Mouse (Mus musculus) myocyte (in vitro differentiated cells): ENCODE results near the gene Prr14.

Experiments
- MYOD1 ChIP-seq, 3 experiments: IDR thresholded peaks; one replicate each; pipeline ENCODE4 v1.6.1; 2011; ENCODE audit warnings: control low read depth in 2 of 3, low read depth in 2 of 3, mild to moderate bottlenecking in 2 of 3, moderate library complexity in 1 of 3; ENCODE audit not compliant: insufficient read length in 2 of 3, control insufficient read depth in 1 of 3
- POLR2A ChIP-seq: IDR thresholded peaks from one replicate; pipeline ENCODE4 v1.6.1; 2011; ENCODE audit warnings: low read depth, mild to moderate bottlenecking, control low read depth, moderate library complexity; ENCODE audit not compliant: insufficient read length
- USF1 ChIP-seq: IDR thresholded peaks from one replicate; pipeline ENCODE4 v1.6.1; 2011; ENCODE audit warnings: low read depth, mild to moderate bottlenecking, control low read depth, moderate library complexity

GRCm38 (mm10) chr7:127476336-127476735 is 16.9 kb downstream of the Prr14 start:
- TF ChIP-seq USF1 (no peak), MYOD1 (IDR thresholded peaks at IDR 0.05; ENCODE audit: control insufficient read depth in 1 of 3, insufficient read length in 2 of 3, low read depth in 2 of 3) (no peak), POLR2A (no peak)
